Mouse (Mus musculus) thymus, adult 2 months (tissue): ENCODE measurements around the gene Spata17.

ENCODE experiments used
- CTCF ChIP-seq: fragments of 200-500 bp; IDR thresholded peaks from 2 replicates; pipeline ENCODE4 v1.5.1; 2012; ENCODE audit warnings: mild to moderate bottlenecking, control low read depth, low read length, moderate library complexity, borderline replicate concordance; ENCODE audit not compliant: control insufficient read depth, poor library complexity, insufficient read depth; ENCODE audit errors: extremely low read depth
- POLR2A ChIP-seq: fragments of 200-500 bp; IDR thresholded peaks from 2 replicates; pipeline ENCODE4 v1.6.1; 2012; ENCODE audit warnings: mild to moderate bottlenecking, low read length, control low read depth, moderate library complexity; ENCODE audit not compliant: control insufficient read depth, poor library complexity, insufficient read depth; ENCODE audit errors: extremely low read depth

- TF ChIP-seq POLR2A (no peak), CTCF (no peak)
These were observed 186.4 kb downstream of the Spata17 start for GRCm38 (mm10) chr1:187028841-187029240.
